Mouse (Mus musculus) hindbrain, postnatal 0 days (tissue): ENCODE measurements around the gene Btbd10. TPM values are rescaled to one million over a fixed set of nuclear protein-coding genes. Genes with fewer than 3 reads are reported as not detected.
A peak's percentile ranks its signal among the peaks of the same experiment; 100 is the strongest.

ENCODE experiments used
- ATAC-seq: fragments of 200-750 bp; cut with Nextera tagmentation; 2 replicates; pipeline ENCODE4 v1.8.0; 2017; ENCODE audit warnings: mild to moderate bottlenecking, moderate TSS enrichment, moderate library complexity
- DNase-seq: peaks from one replicate; pipeline ENCODE4 v3.0.0-alpha.2; 2015; ENCODE audit warnings: low spot score
- H3K27ac ChIP-seq: fragments of 300-500 bp; sonication (generic); 2 replicates; pipeline ENCODE4 v1.5.1; 2014; ENCODE audit warnings: mild to moderate bottlenecking
- H3K27me3 ChIP-seq: fragments of 300-500 bp; sonication (generic); 2 replicates; pipeline ENCODE4 v1.6.1; 2014; ENCODE audit warnings: low read length, mixed read lengths; ENCODE audit not compliant: insufficient read depth
- H3K36me3 ChIP-seq: fragments of 300-500 bp; sonication (generic); 2 replicates; pipeline ENCODE4 v1.6.1; 2014; ENCODE audit warnings: low read length, mixed read lengths; ENCODE audit not compliant: insufficient read depth
- H3K4me1 ChIP-seq: fragments of 300-500 bp; sonication (generic); 2 replicates; pipeline ENCODE4 v1.6.1; 2014; ENCODE audit warnings: antibody characterized with exemption, low read length, mixed read lengths; ENCODE audit not compliant: insufficient read depth
- H3K4me2 ChIP-seq: fragments of 300-500 bp; sonication (generic); 2 replicates; pipeline ENCODE4 v1.6.1; 2014; ENCODE audit warnings: low read depth, mild to moderate bottlenecking, low read length, moderate library complexity, mixed read lengths
- H3K4me3 ChIP-seq: fragments of 300-500 bp; sonication (generic); 2 replicates; pipeline ENCODE4 v1.5.1; 2014; ENCODE audit warnings: low read length
- H3K9ac ChIP-seq: fragments of 300-500 bp; sonication (generic); replicated peaks from 2 replicates; pipeline ENCODE4 v1.6.1; 2014; ENCODE audit warnings: mild to moderate bottlenecking, low read length, moderate library complexity, mixed read lengths
- H3K9me3 ChIP-seq: fragments of 300-500 bp; sonication (generic); 2 replicates; pipeline ENCODE4 v1.6.1; 2016; ENCODE audit warnings: low read length, mixed read lengths
- CTCF ChIP-seq: IDR thresholded peaks from 2 replicates; pipeline ENCODE4 v1.5.1; 2016; ENCODE audit warnings: antibody characterized with exemption, control low read depth, low read depth
- WGBS: fragments of 180-500 bp; shearing (Covaris S2); extraction: QIAGEN DNeasy Blood & Tissue Kit; methylation state at CpG from one replicate; pipeline ENCODE4 v1.1.7; 2014; 5-methylcytosine and 5-hydroxymethylcytosine counted together
- polyA plus RNA-seq: library from polyadenylated mRNA; unstranded; fragments of >200 nt; fragmentation: Nextera tagmentation; extraction: Ambion mirVana; gene quantifications from 2 replicates; pipeline ENCODE4 v1.2.1, GENCODE M21; 2015
- total RNA-seq: library from RNA; depleted of rRNA; stranded (reverse); fragments of >200 nt; gene quantifications from 2 replicates; pipeline ENCODE4 v1.2.3, GENCODE M21; 2014

Gene Btbd10
- total and polyA plus RNA-seq, 2 experiments from 2014 or later, result 52.9 to 75.2 TPM

DNA sequence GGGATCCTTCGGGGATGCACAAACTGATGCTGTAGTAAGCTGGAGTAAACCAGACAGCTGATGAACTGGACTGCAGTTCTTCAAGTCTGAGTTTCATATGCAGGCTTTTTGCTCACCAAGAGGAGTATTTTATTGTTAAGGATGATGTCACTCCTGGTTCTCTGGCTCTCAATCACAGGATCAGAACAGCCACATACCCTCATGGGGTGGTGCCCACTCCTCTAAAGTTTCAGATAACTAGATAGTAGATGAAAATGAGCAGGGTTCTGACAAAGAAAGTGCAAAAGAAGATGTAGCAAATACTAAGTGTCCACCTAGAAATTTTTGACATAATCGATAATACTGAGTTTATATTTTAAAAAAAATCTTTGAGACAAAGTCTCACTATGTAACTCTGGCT is 19.3 kb upstream of the Btbd10 start, which contains the start of gene Pth:
Gene Pth, minus strand, starts transcription at position 101 of the 400 bp plus-strand sequence.
- 91% methylated on average over 2 of the region's 2 CpGs for WGBS
- no peaks in the 10 kb centered on the region for H3K36me3 ChIP-seq
- no peak within 1 kb of the TSS for H3K4me3 ChIP-seq
- ATAC-seq (no peak), DNase-seq (no peak)
- no peak within 1 kb of the TSS for H3K27ac ChIP-seq
- no peaks in the 10 kb centered on the region for H3K9me3 ChIP-seq
- no peaks in the 10 kb centered on the region for H3K4me1 ChIP-seq
- TF ChIP-seq CTCF, result no peak
- no peak within 1 kb of the TSS for H3K9ac ChIP-seq
- H3K4me2 ChIP-seq, result no peak within 1 kb of the TSS
- no peaks in the 10 kb centered on the region for H3K27me3 ChIP-seq

DNA sequence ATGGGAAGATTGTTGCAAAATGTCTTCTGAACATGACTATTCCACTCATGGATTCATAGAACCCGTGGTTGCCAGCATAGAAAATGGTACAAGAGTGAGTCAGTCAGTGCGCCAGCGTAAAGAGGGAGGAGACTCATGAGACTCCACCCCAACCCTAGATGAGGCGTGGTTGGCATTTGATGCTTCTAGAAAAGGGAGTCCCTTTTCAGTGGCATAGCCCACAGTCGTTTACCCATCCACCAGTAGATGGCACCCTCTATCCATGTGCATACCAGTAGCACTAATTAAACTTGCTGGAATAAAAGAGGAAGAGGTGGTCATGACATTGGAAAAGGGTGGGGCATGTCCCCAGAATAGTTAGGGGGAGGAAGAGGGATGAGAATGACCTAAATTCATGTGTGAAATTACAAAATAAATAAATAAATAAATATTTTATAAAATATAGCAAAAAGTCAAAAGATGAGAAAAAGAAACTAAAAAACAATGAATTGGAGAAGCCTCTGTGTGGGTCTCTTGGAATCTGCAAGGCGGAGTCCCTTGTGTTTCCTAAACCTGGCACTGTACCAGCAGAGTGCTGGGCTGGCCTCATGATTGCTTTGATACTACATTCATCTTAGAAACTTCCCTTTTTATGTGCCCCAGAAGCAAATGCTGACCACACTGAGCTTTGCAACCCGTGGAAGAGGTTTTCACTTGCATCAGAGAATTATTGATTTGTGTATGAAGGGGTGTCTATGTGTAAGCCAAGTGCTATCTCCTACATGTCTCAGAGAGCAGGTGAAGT is 8.9 kb upstream of the Btbd10 start:
- no peaks in the 10 kb centered on the region for H3K27me3 ChIP-seq
- peak; percentile 93 for DNase-seq
- no peaks in the 10 kb centered on the region for H3K4me1 ChIP-seq
- H3K9me3 ChIP-seq, result no peaks in the 10 kb centered on the region
- H3K4me3 ChIP-seq, result no peak overlapping the region
- H3K36me3 ChIP-seq, result no peaks in the 10 kb centered on the region
- H3K9ac ChIP-seq, result no peak overlapping the region
- WGBS, result 27% methylated on average over 7 of the region's 7 CpGs
- peak; percentile 89 for ATAC-seq
- no peak overlapping the region for H3K27ac ChIP-seq
- peak; percentile 96 for TF ChIP-seq CTCF
- H3K4me2 ChIP-seq, result no peak overlapping the region

DNA sequence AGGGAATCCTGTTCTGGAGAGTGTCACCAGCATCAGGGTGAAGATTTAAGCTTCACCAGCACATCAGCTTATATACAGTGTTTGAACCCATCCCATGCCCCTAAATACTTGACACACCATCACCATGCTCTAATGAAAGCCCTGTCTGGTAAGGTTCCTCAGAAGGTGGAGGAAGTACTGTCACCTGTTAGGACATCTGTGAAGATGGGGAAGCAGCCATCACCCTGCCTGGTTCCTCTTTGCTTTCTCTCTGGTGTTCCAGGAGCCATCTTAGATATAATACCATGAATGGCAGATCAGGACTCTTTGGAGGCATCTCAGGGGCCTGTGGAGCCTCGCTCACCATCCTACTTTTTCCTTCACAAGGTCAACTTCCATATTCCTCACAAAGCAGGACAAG is 3.5 kb upstream of the Btbd10 start:
- no peak for TF ChIP-seq CTCF
- H3K27me3 ChIP-seq, result no peaks in the 10 kb centered on the region
- no peak for DNase-seq
- H3K4me1 ChIP-seq, result peaks cover 11% of the 10 kb centered on the region
- 94% methylated on average over 1 of the region's 1 CpGs for WGBS
- no peaks in the 10 kb centered on the region for H3K9me3 ChIP-seq
- H3K4me3 ChIP-seq, result no peak overlapping the region
- ATAC-seq, result no peak
- H3K36me3 ChIP-seq, result no peaks in the 10 kb centered on the region
- H3K4me2 ChIP-seq, result no peak overlapping the region
- H3K27ac ChIP-seq, result no peak overlapping the region
- no peak overlapping the region for H3K9ac ChIP-seq

DNA sequence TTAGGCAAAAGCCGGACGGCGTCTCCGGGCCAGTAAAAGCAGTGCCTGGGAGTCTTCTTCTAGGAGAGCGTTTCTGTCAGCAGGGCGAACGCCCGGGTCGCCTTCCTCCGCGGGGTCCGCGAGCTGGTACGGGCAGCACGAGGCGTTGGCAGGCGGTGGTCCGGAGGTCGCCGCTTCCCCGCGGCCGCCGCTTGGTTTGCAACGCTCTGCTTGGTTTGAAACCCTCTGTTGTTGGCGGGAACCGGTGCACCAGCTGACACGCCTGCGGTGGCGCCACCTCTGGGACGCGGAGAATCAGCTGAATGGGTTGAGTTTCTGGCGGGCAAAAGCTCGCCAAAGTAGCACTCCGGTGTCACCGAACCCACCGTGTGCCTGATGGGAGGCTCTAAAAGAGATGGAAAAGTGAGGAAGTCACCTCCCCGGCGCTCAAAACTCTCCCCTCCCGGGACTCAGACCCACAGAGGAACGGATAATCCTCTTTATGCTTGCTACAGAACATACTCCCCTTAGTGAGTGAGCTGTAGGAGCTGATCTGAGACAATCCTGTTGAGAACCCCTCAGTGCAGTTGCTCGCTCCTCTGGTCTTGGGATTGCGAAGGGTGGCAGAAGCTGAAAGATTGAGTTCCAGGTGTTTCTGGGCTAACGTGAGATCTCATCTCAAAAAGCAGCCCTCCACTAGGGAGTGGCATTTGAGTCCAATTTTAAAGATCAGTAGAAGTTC is 588 bp upstream of the Btbd10 start:
- peak overlapping the region; percentile 83 for H3K4me2 ChIP-seq
- no peaks in the 10 kb centered on the region for H3K36me3 ChIP-seq
- peak overlapping the region; percentile 94 for H3K27ac ChIP-seq
- peak; percentile 67 for TF ChIP-seq CTCF
- no peaks in the 10 kb centered on the region for H3K27me3 ChIP-seq
- peaks cover 14% of the 10 kb centered on the region for H3K4me1 ChIP-seq
- ATAC-seq (peak; percentile 73), DNase-seq (peak; percentile 78)
- peak overlapping the region; percentile 94 for H3K9ac ChIP-seq
- peak overlapping the region; percentile 97 for H3K4me3 ChIP-seq
- no peaks in the 10 kb centered on the region for H3K9me3 ChIP-seq
- WGBS, result under 1% methylated on average over 44 of the region's 44 CpGs

DNA sequence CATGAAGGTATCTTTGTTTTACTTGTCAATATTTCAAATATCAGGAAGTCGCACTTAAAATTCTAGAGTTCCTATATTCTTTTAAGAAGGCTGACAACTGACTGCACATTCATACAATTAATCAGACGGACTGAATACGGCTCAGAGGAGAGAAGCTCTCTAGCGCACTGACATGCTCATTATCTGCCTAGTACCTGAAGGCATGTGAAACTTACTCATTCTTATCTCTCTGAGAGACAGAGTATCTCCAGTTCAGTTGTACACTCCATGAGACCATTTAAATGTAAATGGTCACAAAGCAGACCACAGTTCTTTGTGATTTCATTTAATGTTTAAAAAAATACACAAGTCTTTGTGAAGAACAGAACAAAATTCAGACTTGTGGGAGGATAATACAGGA is 1.8 kb downstream of the Btbd10 start:
- H3K27me3 ChIP-seq, result no peaks in the 10 kb centered on the region
- no peaks in the 10 kb centered on the region for H3K9me3 ChIP-seq
- no peak overlapping the region for H3K27ac ChIP-seq
- no peak for DNase-seq
- no peak for ATAC-seq
- H3K4me2 ChIP-seq, result peak overlapping the region; percentile 83
- 61% methylated on average over 4 of the region's 4 CpGs for WGBS
- no peaks in the 10 kb centered on the region for H3K36me3 ChIP-seq
- no peak for TF ChIP-seq CTCF
- no peak overlapping the region for H3K9ac ChIP-seq
- no peak overlapping the region for H3K4me3 ChIP-seq
- peaks cover 14% of the 10 kb centered on the region for H3K4me1 ChIP-seq

DNA sequence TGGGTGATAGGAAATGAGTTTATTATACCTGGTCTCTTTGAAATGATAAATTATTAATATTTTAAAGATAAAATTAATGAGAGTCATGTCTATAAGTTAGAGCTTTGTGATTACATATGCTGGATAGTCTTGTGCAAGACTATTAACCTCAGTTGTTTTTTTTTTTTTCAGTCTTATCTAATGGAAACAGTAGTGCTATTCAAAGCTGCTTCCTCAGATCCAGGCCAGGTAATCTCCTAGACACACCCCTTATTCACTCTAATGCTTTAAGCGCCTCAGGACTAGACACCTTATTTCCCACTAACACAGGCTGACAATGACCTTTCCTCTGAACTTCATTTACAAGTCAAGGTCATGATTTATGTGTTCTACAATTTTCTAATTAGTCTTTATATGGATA is 20.1 kb downstream of the Btbd10 start:
- ATAC-seq (no peak), DNase-seq (no peak)
- Histone ChIP-seq H3K9me3 (no peaks in the 10 kb centered on the region), H3K4me1 (no peaks in the 10 kb centered on the region), H3K4me2 (no peak overlapping the region), H3K9ac (no peak overlapping the region), H3K4me3 (no peak overlapping the region), H3K27ac (no peak overlapping the region), H3K27me3 (no peaks in the 10 kb centered on the region), H3K36me3 (no peaks in the 10 kb centered on the region)
- WGBS, result 89% methylated on average over 1 of the region's 1 CpGs
- no peak for TF ChIP-seq CTCF

DNA sequence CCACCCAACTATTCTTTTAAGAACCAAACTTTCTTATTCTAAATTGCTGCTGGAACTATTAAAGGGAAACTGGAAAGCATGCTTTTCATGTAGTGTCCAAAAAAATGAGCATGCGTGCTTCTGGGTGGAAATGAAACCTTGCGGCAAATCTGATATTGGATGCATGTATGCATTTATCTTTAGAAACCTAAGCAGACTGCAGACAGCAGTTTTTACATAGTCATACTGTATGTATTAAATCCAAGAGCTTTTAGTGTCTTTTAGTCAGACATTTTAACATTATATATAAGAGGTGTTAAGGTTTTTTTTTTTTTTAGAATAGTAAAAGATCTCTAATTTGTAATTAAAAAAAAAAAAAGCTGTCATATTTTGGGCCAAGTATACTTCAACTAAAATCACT is 21.5 kb downstream of the Btbd10 start:
- H3K27me3 ChIP-seq, result no peaks in the 10 kb centered on the region
- WGBS, result 60% methylated on average over 2 of the region's 2 CpGs
- no peak overlapping the region for H3K27ac ChIP-seq
- H3K9ac ChIP-seq, result no peak overlapping the region
- DNase-seq, result no peak
- no peak for ATAC-seq
- H3K4me2 ChIP-seq, result peak overlapping the region; percentile 52
- no peak for TF ChIP-seq CTCF
- no peaks in the 10 kb centered on the region for H3K9me3 ChIP-seq
- H3K4me3 ChIP-seq, result no peak overlapping the region
- H3K36me3 ChIP-seq, result no peaks in the 10 kb centered on the region
- H3K4me1 ChIP-seq, result no peaks in the 10 kb centered on the region
